Mouse (Mus musculus): ENCODE measurements around the gene Tubgcp5. TPM values are rescaled to one million over a fixed set of nuclear protein-coding genes. Genes with fewer than 3 reads are reported as not detected.

The Tubgcp5 gene
- polyA plus RNA-seq, 2 experiments: 4.1 to 7.2 TPM

DNA sequence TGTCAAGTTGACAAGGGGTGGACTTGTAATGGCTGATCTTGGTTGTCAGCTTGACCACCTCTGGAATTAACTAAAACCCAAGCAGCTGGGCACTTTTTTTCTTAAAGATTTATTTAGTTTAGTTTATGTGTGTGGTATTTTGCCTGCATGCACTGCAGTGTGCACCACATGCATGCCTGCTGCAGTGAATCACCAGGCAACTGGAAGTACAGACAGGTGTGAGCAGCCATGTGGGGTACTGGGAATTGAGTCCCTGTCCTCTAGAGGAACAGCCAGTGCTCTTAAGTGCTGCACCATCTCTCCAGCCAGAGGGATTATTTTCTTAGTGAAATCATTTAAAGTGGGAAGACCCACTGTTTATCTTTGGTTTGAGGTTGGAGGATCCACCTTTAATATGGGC lies 71.1 kb downstream of the Tubgcp5 start:
- ATAC-seq (ENCODE audit: insufficient read depth): no peak
- Histone ChIP-seq H3K9me3 (ENCODE audit: control insufficient read depth, low read length) (no peaks in the 10 kb centered on the region), H3K27ac (no peak overlapping the region), H3K9ac (replicated peaks) (no peak overlapping the region), H3K4me1 (replicated peaks; ENCODE audit: control insufficient read depth in 2 of 2, insufficient read depth in 2 of 2, low read length in 1 of 2) (no peaks in the 10 kb centered on the region; a peak in 1 of 4 replicates), H3K36me3 (replicated peaks; ENCODE audit: control insufficient read depth, insufficient read depth, low read depth) (no peaks in the 10 kb centered on the region), H3K27me3 (ENCODE audit: control insufficient read depth, insufficient read depth, low read length) (no peaks in the 10 kb centered on the region), H3K4me2 (ENCODE audit: low read depth) (no peak overlapping the region), H3K4me3 (ENCODE audit: insufficient read depth in 1 of 2, low read depth in 2 of 2, low read length in 2 of 2) (no peak overlapping the region)
- no peak for DNase-seq (ENCODE audit: low read depth in 3 of 3, low spot score in 3 of 3)
- TF ChIP-seq CTCF (IDR thresholded peaks at IDR 0.05; ENCODE audit: low read depth) (no peak), EP300 (IDR thresholded peaks at IDR 0.05; ENCODE audit: low read depth) (no peak)

DNA sequence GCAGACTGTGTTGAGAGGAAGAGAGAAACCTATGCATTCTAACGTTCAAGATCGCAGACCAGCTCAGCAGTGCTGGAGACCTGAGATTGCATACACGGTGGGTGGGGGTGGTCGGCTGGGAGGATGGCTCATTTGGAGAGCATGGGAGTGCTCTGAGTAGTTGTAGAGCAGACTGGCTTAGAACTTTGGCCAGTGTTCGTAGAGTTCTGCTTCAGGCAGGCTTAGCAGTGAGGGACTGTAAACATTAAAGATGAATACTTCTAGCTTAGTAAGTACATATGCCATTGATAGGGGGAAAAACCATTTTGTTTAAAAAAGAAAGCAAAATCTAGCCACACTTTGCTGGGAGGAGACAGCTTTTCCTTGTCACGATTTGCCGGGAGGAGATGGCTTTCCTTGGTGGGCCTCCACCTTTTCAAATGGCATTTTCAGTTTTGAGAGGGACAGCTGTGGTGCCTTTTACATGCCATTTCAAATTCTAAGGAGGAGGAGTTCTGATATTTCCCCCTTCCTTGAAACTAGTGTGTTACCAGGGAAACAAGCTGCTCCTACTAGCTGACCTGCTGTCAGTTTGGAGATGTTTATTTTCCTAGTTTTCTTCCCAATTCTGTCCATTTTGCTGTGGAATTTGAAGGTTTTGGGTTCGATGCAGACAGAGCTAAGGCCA lies 71.9 kb downstream of the Tubgcp5 start:
- ATAC-seq (ENCODE audit: insufficient read depth) (no peak), DNase-seq (ENCODE audit: low read depth in 3 of 3, low spot score in 3 of 3) (no peak)
- Histone ChIP-seq H3K9me3 (ENCODE audit: control insufficient read depth, low read length) (no peaks in the 10 kb centered on the region), H3K36me3 (replicated peaks; ENCODE audit: control insufficient read depth, insufficient read depth, low read depth) (no peaks in the 10 kb centered on the region), H3K4me2 (ENCODE audit: low read depth) (no peak overlapping the region), H3K27me3 (ENCODE audit: control insufficient read depth, insufficient read depth, low read length) (no peaks in the 10 kb centered on the region), H3K9ac (replicated peaks) (no peak overlapping the region), H3K4me3 (ENCODE audit: insufficient read depth in 1 of 2, low read depth in 2 of 2, low read length in 2 of 2) (no peak overlapping the region), H3K4me1 (replicated peaks; ENCODE audit: control insufficient read depth in 2 of 2, insufficient read depth in 2 of 2, low read length in 1 of 2) (no peaks in the 10 kb centered on the region; a peak in 1 of 4 replicates), H3K27ac (no peak overlapping the region)
- TF ChIP-seq EP300 (IDR thresholded peaks at IDR 0.05; ENCODE audit: low read depth) (no peak), CTCF (IDR thresholded peaks at IDR 0.05; ENCODE audit: low read depth) (no peak)
- 56% methylated on average over 8 of the region's 8 CpGs for WGBS (ENCODE audit: insufficient replicate concordance)

- TF ChIP-seq EP300 (IDR thresholded peaks at IDR 0.05; ENCODE audit: low read depth) (no peak), CTCF (IDR thresholded peaks at IDR 0.05; ENCODE audit: low read depth) (no peak)
- H3K36me3 ChIP-seq (replicated peaks; ENCODE audit: control insufficient read depth, insufficient read depth, low read depth): no peaks in the 10 kb centered on the region
- 58% methylated on average over 7 of the region's 7 CpGs for WGBS (ENCODE audit: insufficient replicate concordance)
- H3K4me1 ChIP-seq (replicated peaks; ENCODE audit: control insufficient read depth in 2 of 2, insufficient read depth in 2 of 2, low read length in 1 of 2): no peaks in the 10 kb centered on the region; a peak in 1 of 4 replicates
- H3K27me3 ChIP-seq (ENCODE audit: control insufficient read depth, insufficient read depth, low read length): no peaks in the 10 kb centered on the region
- no peak overlapping the region for H3K9ac ChIP-seq (replicated peaks)
- DNase-seq (ENCODE audit: low read depth in 3 of 3, low spot score in 3 of 3) (no peak), ATAC-seq (ENCODE audit: insufficient read depth) (no peak)
- H3K9me3 ChIP-seq (ENCODE audit: control insufficient read depth, low read length): no peaks in the 10 kb centered on the region
- H3K4me3 ChIP-seq (ENCODE audit: insufficient read depth in 1 of 2, low read depth in 2 of 2, low read length in 2 of 2): no peak overlapping the region
- no peak overlapping the region for H3K4me2 ChIP-seq (ENCODE audit: low read depth)
- H3K27ac ChIP-seq: no peak overlapping the region
Observed at GRCm38 (mm10) chr7:55868247-55868646, 74.3 kb downstream of the Tubgcp5 start.

DNA sequence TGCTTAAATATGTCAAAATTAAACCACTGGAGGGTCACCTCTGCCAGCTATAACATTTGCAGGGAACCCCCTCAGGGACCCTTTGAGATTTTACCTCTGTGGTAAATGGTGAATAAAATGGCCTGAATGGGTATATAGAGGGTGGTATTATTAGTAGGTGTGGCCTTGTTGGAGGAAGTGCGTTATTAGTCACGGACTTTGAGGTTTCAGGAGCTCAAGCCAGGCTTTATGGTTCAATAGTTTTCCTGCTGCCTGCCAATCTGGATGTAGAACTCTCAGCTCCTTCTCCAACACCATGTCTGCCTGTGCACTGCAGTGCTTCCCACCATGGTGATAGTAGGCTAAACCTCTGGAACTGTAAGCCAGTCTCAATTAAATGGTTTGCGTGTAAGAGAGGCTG lies 75.3 kb downstream of the Tubgcp5 start:
- no peak overlapping the region for H3K27ac ChIP-seq
- H3K4me2 ChIP-seq (ENCODE audit: low read depth): no peak overlapping the region
- H3K36me3 ChIP-seq (replicated peaks; ENCODE audit: control insufficient read depth, insufficient read depth, low read depth): no peaks in the 10 kb centered on the region
- no peaks in the 10 kb centered on the region; a peak in 1 of 4 replicates for H3K4me1 ChIP-seq (replicated peaks; ENCODE audit: control insufficient read depth in 2 of 2, insufficient read depth in 2 of 2, low read length in 1 of 2)
- TF ChIP-seq EP300 (IDR thresholded peaks at IDR 0.05; ENCODE audit: low read depth) (no peak), CTCF (IDR thresholded peaks at IDR 0.05; ENCODE audit: low read depth) (no peak)
- ATAC-seq (ENCODE audit: insufficient read depth) (no peak), DNase-seq (ENCODE audit: low read depth in 3 of 3, low spot score in 3 of 3) (no peak)
- no peak overlapping the region for H3K9ac ChIP-seq (replicated peaks)
- no peaks in the 10 kb centered on the region for H3K9me3 ChIP-seq (ENCODE audit: control insufficient read depth, low read length)
- 66% methylated on average over 3 of the region's 3 CpGs for WGBS (ENCODE audit: insufficient replicate concordance)
- no peak overlapping the region for H3K4me3 ChIP-seq (ENCODE audit: insufficient read depth in 1 of 2, low read depth in 2 of 2, low read length in 2 of 2)
- H3K27me3 ChIP-seq (ENCODE audit: control insufficient read depth, insufficient read depth, low read length): no peaks in the 10 kb centered on the region

DNA sequence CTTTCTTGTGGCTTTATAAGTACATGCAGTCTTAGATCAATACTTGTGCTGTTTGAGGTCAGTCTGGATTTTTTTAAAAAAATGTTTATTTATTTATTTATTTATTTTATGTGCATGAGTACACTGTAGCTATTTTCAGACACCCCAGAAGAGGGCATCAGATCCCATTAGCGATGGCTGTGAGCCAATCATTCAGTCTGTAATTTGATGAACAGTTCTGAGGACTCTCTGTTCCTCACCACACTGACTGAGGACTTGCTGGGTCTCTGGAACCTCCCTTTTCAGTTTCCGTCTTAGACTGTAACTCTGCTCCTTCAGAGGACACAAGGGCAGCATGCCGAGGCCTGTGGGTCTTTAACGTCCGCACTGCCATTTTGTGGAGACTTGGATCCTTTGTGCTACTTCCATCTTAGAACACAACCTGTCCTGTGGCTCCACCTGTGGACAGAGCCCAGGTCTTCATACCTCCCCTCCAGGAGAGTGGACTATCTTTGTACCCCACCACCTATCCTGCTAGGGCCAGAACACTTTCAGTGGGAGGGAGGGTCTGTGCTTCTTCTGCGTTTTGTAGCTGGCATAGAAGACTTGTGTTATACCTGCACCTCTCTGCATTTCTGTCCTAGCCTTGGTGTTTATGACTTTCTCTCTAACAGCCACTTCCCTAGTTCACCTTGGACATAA lies 76.5 kb downstream of the Tubgcp5 start:
- Histone ChIP-seq H3K27me3 (ENCODE audit: control insufficient read depth, insufficient read depth, low read length) (no peaks in the 10 kb centered on the region), H3K4me3 (ENCODE audit: insufficient read depth in 1 of 2, low read depth in 2 of 2, low read length in 2 of 2) (no peak overlapping the region), H3K9me3 (ENCODE audit: control insufficient read depth, low read length) (no peaks in the 10 kb centered on the region), H3K27ac (no peak overlapping the region), H3K4me1 (replicated peaks; ENCODE audit: control insufficient read depth in 2 of 2, insufficient read depth in 2 of 2, low read length in 1 of 2) (no peaks in the 10 kb centered on the region), H3K9ac (replicated peaks) (no peak overlapping the region), H3K4me2 (ENCODE audit: low read depth) (no peak overlapping the region), H3K36me3 (replicated peaks; ENCODE audit: control insufficient read depth, insufficient read depth, low read depth) (no peaks in the 10 kb centered on the region)
- DNase-seq (ENCODE audit: low read depth in 3 of 3, low spot score in 3 of 3) (no peak), ATAC-seq (ENCODE audit: insufficient read depth) (no peak)
- no peak for TF ChIP-seq CTCF (IDR thresholded peaks at IDR 0.05; ENCODE audit: low read depth)
- no peak for TF ChIP-seq EP300 (IDR thresholded peaks at IDR 0.05; ENCODE audit: low read depth)
- WGBS (ENCODE audit: insufficient replicate concordance): 86% methylated on average over 6 of the region's 6 CpGs
